Mouse (Mus musculus): ENCODE measurements around the gene Bckdk. TPM values are rescaled to one million over a fixed set of nuclear protein-coding genes. Genes with fewer than 3 reads are reported as not detected.
"Not testable (repeated sequence)": the region's sequence is repeated elsewhere in the genome, so short reads cannot be mapped to it uniquely, and the experiment has no call there.

Gene Bckdk
- polyA plus RNA-seq, 1 experiment: 202 TPM

- Histone ChIP-seq H3K4me3 (ENCODE audit: insufficient read depth, low read depth, low read length) (no peak overlapping the region), H3K27ac (replicated peaks; ENCODE audit: low read depth, low read length) (no peak overlapping the region), H3K4me1 (ENCODE audit: control insufficient read depth, insufficient read depth, insufficient read length, low read length) (no peaks in the 10 kb centered on the region)
Measured at GRCm38 (mm10) chr7:127886551-127886950, 17.3 kb upstream of the Bckdk start.

- Histone ChIP-seq H3K4me3 (ENCODE audit: insufficient read depth, low read depth, low read length) (no peak overlapping the region), H3K4me1 (ENCODE audit: control insufficient read depth, insufficient read depth, insufficient read length, low read length) (no peaks in the 10 kb centered on the region), H3K27ac (replicated peaks; ENCODE audit: low read depth, low read length) (no peak overlapping the region)
Measured at GRCm38 (mm10) chr7:127887191-127887590, 16.7 kb upstream of the Bckdk start.

- no peaks in the 10 kb centered on the region for H3K4me1 ChIP-seq (ENCODE audit: control insufficient read depth, insufficient read depth, insufficient read length, low read length)
- H3K27ac ChIP-seq (replicated peaks; ENCODE audit: low read depth, low read length): no peak overlapping the region
- H3K4me3 ChIP-seq (ENCODE audit: insufficient read depth, low read depth, low read length): no peak overlapping the region
Measured at GRCm38 (mm10) chr7:127887781-127888180, 16.1 kb upstream of the Bckdk start.

GRCm38 (mm10) chr7:127888821-127889220 lies 15.1 kb upstream of the Bckdk start:
- no peak overlapping the region for H3K4me3 ChIP-seq (ENCODE audit: insufficient read depth, low read depth, low read length)
- H3K4me1 ChIP-seq (ENCODE audit: control insufficient read depth, insufficient read depth, insufficient read length, low read length): no peaks in the 10 kb centered on the region

GRCm38 (mm10) chr7:127890798-127891197 lies 13.1 kb upstream of the Bckdk start, which contains the start of gene Prss53:
Gene Prss53 (minus strand): TSS chr7:127890970.
- Histone ChIP-seq H3K4me3 (ENCODE audit: insufficient read depth, low read depth, low read length) (no peak within 1 kb of the TSS), H3K4me1 (ENCODE audit: control insufficient read depth, insufficient read depth, insufficient read length, low read length) (0 out of 2 replicates have a peak, but pooled peaks cover 3% of the 10 kb centered on the region)

More at GRCm38 (mm10) chr7:127888821-127889220, 15.1 kb upstream of the Bckdk start:
- H3K27ac ChIP-seq (replicated peaks; ENCODE audit: low read depth, low read length): no peak overlapping the region

GRCm38 (mm10) chr7:127894480-127894879 lies 9.4 kb upstream of the Bckdk start:
- no peak overlapping the region for H3K27ac ChIP-seq (replicated peaks; ENCODE audit: low read depth, low read length)
- peak overlapping the region; percentile 65 for H3K4me3 ChIP-seq (ENCODE audit: insufficient read depth, low read depth, low read length)
- 0 out of 2 replicates have a peak, but pooled peaks cover 3% of the 10 kb centered on the region for H3K4me1 ChIP-seq (ENCODE audit: control insufficient read depth, insufficient read depth, insufficient read length, low read length)

More at GRCm38 (mm10) chr7:127890798-127891197, 13.1 kb upstream of the Bckdk start, which contains the start of gene Prss53:
- H3K27ac ChIP-seq (replicated peaks; ENCODE audit: low read depth, low read length): no peak within 1 kb of the TSS

GRCm38 (mm10) chr7:127895442-127895841 lies 8.4 kb upstream of the Bckdk start, which contains the start of the genes Gm21974 and Vkorc1:
Gene Gm21974 (minus strand): TSS chr7:127895454.
Gene Vkorc1 (minus strand): TSS chr7:127895617.
- Histone ChIP-seq H3K4me3 (ENCODE audit: insufficient read depth, low read depth, low read length) (peak within 1 kb of the TSS; percentile 65), H3K4me1 (ENCODE audit: control insufficient read depth, insufficient read depth, insufficient read length, low read length) (0 out of 2 replicates have a peak, but pooled peaks cover 3% of the 10 kb centered on the region), H3K27ac (replicated peaks; ENCODE audit: low read depth, low read length) (0 out of 2 replicates have a peak within 1 kb of the TSS, but pooled peaks have one; percentile 18)

- peak overlapping the region; percentile 8; the same call in 1 of the 2 replicates for H3K4me3 ChIP-seq (ENCODE audit: insufficient read depth, low read depth, low read length)
- H3K27ac ChIP-seq (replicated peaks; ENCODE audit: low read depth, low read length): 0 out of 2 replicates have a peak overlapping the region, but pooled peaks have one; percentile 18
- H3K4me1 ChIP-seq (ENCODE audit: control insufficient read depth, insufficient read depth, insufficient read length, low read length): not testable (repeated sequence)
Measured at GRCm38 (mm10) chr7:127895891-127896290, 8.0 kb upstream of the Bckdk start.

GRCm38 (mm10) chr7:127896384-127896783 lies 7.5 kb upstream of the Bckdk start:
- Histone ChIP-seq H3K4me1 (ENCODE audit: control insufficient read depth, insufficient read depth, insufficient read length, low read length) (0 out of 2 replicates have a peak, but pooled peaks cover 3% of the 10 kb centered on the region), H3K4me3 (ENCODE audit: insufficient read depth, low read depth, low read length) (no peak overlapping the region), H3K27ac (replicated peaks; ENCODE audit: low read depth, low read length) (no peak overlapping the region)

- Histone ChIP-seq H3K4me3 (ENCODE audit: insufficient read depth, low read depth, low read length) (no peak overlapping the region), H3K27ac (replicated peaks; ENCODE audit: low read depth, low read length) (no peak overlapping the region), H3K4me1 (ENCODE audit: control insufficient read depth, insufficient read depth, insufficient read length, low read length) (0 out of 2 replicates have a peak, but pooled peaks cover 3% of the 10 kb centered on the region)
Measured at GRCm38 (mm10) chr7:127897542-127897941, 6.3 kb upstream of the Bckdk start.

GRCm38 (mm10) chr7:127898179-127898956 lies 5.5 kb upstream of the Bckdk start:
- H3K27ac ChIP-seq (replicated peaks; ENCODE audit: low read depth, low read length): no peak overlapping the region
- 0 out of 2 replicates have a peak, but pooled peaks cover 3% of the 10 kb centered on the region for H3K4me1 ChIP-seq (ENCODE audit: control insufficient read depth, insufficient read depth, insufficient read length, low read length)

GRCm38 (mm10) chr7:127899997-127900396 lies 3.9 kb upstream of the Bckdk start:
- H3K4me3 ChIP-seq (ENCODE audit: insufficient read depth, low read depth, low read length): no peak overlapping the region
- H3K4me1 ChIP-seq (ENCODE audit: control insufficient read depth, insufficient read depth, insufficient read length, low read length): no peaks in the 10 kb centered on the region
- no peak overlapping the region for H3K27ac ChIP-seq (replicated peaks; ENCODE audit: low read depth, low read length)

More at GRCm38 (mm10) chr7:127898179-127898956, 5.5 kb upstream of the Bckdk start:
- no peak overlapping the region for H3K4me3 ChIP-seq (ENCODE audit: insufficient read depth, low read depth, low read length)

GRCm38 (mm10) chr7:127901772-127902171 lies 2.1 kb upstream of the Bckdk start:
- no peak overlapping the region for H3K4me3 ChIP-seq (ENCODE audit: insufficient read depth, low read depth, low read length)

GRCm38 (mm10) chr7:127907939-127908338 lies 4.1 kb downstream of the Bckdk start:
- Histone ChIP-seq H3K27ac (replicated peaks; ENCODE audit: low read depth, low read length) (peak overlapping the region; percentile 87), H3K4me3 (ENCODE audit: insufficient read depth, low read depth, low read length) (no peak overlapping the region), H3K4me1 (ENCODE audit: control insufficient read depth, insufficient read depth, insufficient read length, low read length) (peaks cover 6% of the 10 kb centered on the region)

More at GRCm38 (mm10) chr7:127901772-127902171, 2.1 kb upstream of the Bckdk start:
- no peaks in the 10 kb centered on the region for H3K4me1 ChIP-seq (ENCODE audit: control insufficient read depth, insufficient read depth, insufficient read length, low read length)
- H3K27ac ChIP-seq (replicated peaks; ENCODE audit: low read depth, low read length): no peak overlapping the region

- Histone ChIP-seq H3K4me3 (ENCODE audit: insufficient read depth, low read depth, low read length) (no peak overlapping the region), H3K27ac (replicated peaks; ENCODE audit: low read depth, low read length) (peak overlapping the region; percentile 87), H3K4me1 (ENCODE audit: control insufficient read depth, insufficient read depth, insufficient read length, low read length) (peaks cover 6% of the 10 kb centered on the region)
Measured at GRCm38 (mm10) chr7:127908656-127909055, 4.8 kb downstream of the Bckdk start.
